Comparison of ENCODE assay signal across 8 mouse cellular contexts in genomic region chr4:134879410-134879981, GRCm38 (mm10). TPM values are rescaled to one million over a fixed set of nuclear protein-coding genes. Genes with fewer than 3 reads are reported as not detected.
A peak's percentile ranks its signal among the peaks of the same experiment; 100 is the strongest.
DNase-seq lines count a peak whose midpoint lies in the region; ATAC-seq and TF ChIP-seq lines count a peak whose summit lies in the region.

No protein-coding gene starts in this region.

- peak overlapping the region; percentile 48 for H3K4me3 ChIP-seq in heart, embryonic 16.5 days (ENCODE audit: low read length)
- H3K4me3 ChIP-seq in liver, postnatal 0 days (ENCODE audit: low read depth, low read length), result no peak overlapping the region
- peak overlapping the region; percentile 4; the same call in 1 of the 2 replicates for H3K4me3 ChIP-seq in neural tube, embryonic 14.5 days (ENCODE audit: low read depth, low read length)

- H3K27me3 ChIP-seq in heart, embryonic 16.5 days (ENCODE audit: control insufficient read depth, insufficient read depth, low read length), result no peaks in the 10 kb centered on the region
- H3K27me3 ChIP-seq in liver, postnatal 0 days (ENCODE audit: insufficient read depth, low read length), result no peaks in the 10 kb centered on the region
- no peaks in the 10 kb centered on the region for H3K27me3 ChIP-seq in neural tube, embryonic 14.5 days (ENCODE audit: control insufficient read depth, insufficient read depth, low read length)

- no peak for TF ChIP-seq EP300 in liver, postnatal 0 days (IDR thresholded peaks at IDR 0.05; ENCODE audit: low read depth)

- H3K36me3 ChIP-seq in heart, embryonic 16.5 days (ENCODE audit: control insufficient read depth, insufficient read depth), result no peaks in the 10 kb centered on the region
- peaks cover 37% of the 10 kb centered on the region for H3K36me3 ChIP-seq in liver, postnatal 0 days (replicated peaks; ENCODE audit: insufficient read depth, low read length)
- no peaks in the 10 kb centered on the region for H3K36me3 ChIP-seq in neural tube, embryonic 14.5 days (ENCODE audit: control insufficient read depth, insufficient read depth, low read length)

- peak; percentile 65 for ATAC-seq in CD4-positive, CD25-positive, alpha-beta regulatory T cell, adult 4 months
- no peak for ATAC-seq in heart, embryonic 16.5 days (replicated peaks; ENCODE audit: extremely low read depth, insufficient read depth, low FRiP score)
- peak; percentile 54 for ATAC-seq in liver, postnatal 0 days
- no peak for ATAC-seq in neural tube, embryonic 14.5 days (ENCODE audit: low read depth)

- peak; percentile 12 for DNase-seq in brain, embryonic 18.5 days (ENCODE audit: low read depth, low spot score)
- peak; percentile 25 for DNase-seq in fibroblast of lung, adult 2 months (ENCODE audit: low read depth)
- peak; percentile 80 to 88 for DNase-seq in kidney, postnatal 25 days
- peak; percentile 82 for DNase-seq in liver, postnatal 0 days
- DNase-seq in testis, postnatal 10 days (ENCODE audit: low spot score), result peak; percentile 83

- no peaks in the 10 kb centered on the region for H3K9me3 ChIP-seq in heart, embryonic 16.5 days (replicated peaks; ENCODE audit: control insufficient read depth, low read length)
- no peaks in the 10 kb centered on the region for H3K9me3 ChIP-seq in liver, postnatal 0 days (ENCODE audit: low read length)
- no peaks in the 10 kb centered on the region for H3K9me3 ChIP-seq in neural tube, embryonic 14.5 days (ENCODE audit: control insufficient read depth, low read length)

- WGBS in heart, embryonic 16.5 days, result 5% methylated on average over 17 of the region's 17 CpGs
- WGBS in liver, postnatal 0 days (ENCODE audit: insufficient replicate concordance), result 9% methylated on average over 17 of the region's 17 CpGs
- 3% methylated on average over 17 of the region's 17 CpGs for WGBS in neural tube, embryonic 14.5 days

- H3K4me1 ChIP-seq in heart, embryonic 16.5 days (ENCODE audit: control insufficient read depth, insufficient read depth, low read length), result peaks cover 11% of the 10 kb centered on the region; the same call in 1 of the 2 replicates
- peaks cover 4% of the 10 kb centered on the region; the same call in 1 of the 2 replicates for H3K4me1 ChIP-seq in liver, postnatal 0 days (ENCODE audit: insufficient read depth)
- peaks cover 3% of the 10 kb centered on the region; the same call in 1 of the 2 replicates for H3K4me1 ChIP-seq in neural tube, embryonic 14.5 days (ENCODE audit: control insufficient read depth, insufficient read depth, low read length)

- peak overlapping the region; percentile 53 for H3K9ac ChIP-seq in heart, embryonic 16.5 days (ENCODE audit: low read length)
- H3K9ac ChIP-seq in liver, postnatal 0 days (replicated peaks), result 0 out of 2 replicates have a peak overlapping the region, but pooled peaks have one; percentile 26
- no peak overlapping the region for H3K9ac ChIP-seq in neural tube, embryonic 14.5 days (replicated peaks; ENCODE audit: low read depth, low read length)

- peak overlapping the region; percentile 70 for H3K4me2 ChIP-seq in heart, embryonic 16.5 days (ENCODE audit: low read depth, low read length)
- H3K4me2 ChIP-seq in liver, postnatal 0 days (ENCODE audit: low read depth, low read length), result peak overlapping the region; percentile 64
- H3K4me2 ChIP-seq in neural tube, embryonic 14.5 days (ENCODE audit: low read depth, low read length), result peak overlapping the region; percentile 43

- no peak overlapping the region for H3K27ac ChIP-seq in heart, embryonic 16.5 days (ENCODE audit: low read length)
- H3K27ac ChIP-seq in liver, postnatal 0 days (ENCODE audit: low read depth), result no peak overlapping the region
- H3K27ac ChIP-seq in neural tube, embryonic 14.5 days (ENCODE audit: low read depth, low read length), result no peak overlapping the region

- peak; percentile 90 for TF ChIP-seq CTCF in liver, postnatal 0 days (IDR thresholded peaks at IDR 0.05; ENCODE audit: low read depth)

RNA-seq across cellular contexts. Expression of gene Rhd, which starts 15.2 kb away (rescaled TPM):
- polyA plus RNA-seq in CD4-positive, CD25-positive, alpha-beta regulatory T cell, adult 4 months (2017; shearing (Covaris generic)), result under 1 TPM in 1 of 2 experiments, not detected in 1; 0.75 TPM
- polyA plus RNA-seq in heart, embryonic 16.5 days (2015; fragmentation: Nextera tagmentation; extraction: Ambion mirVana), result 4.3 and 4.5 TPM in 2 replicates
- polyA plus RNA-seq in liver, postnatal 0 days (2015; fragmentation: Nextera tagmentation; extraction: Ambion mirVana), result 207 and 214 TPM in 2 replicates
- 1.8 and 2.1 TPM in 2 replicates for polyA plus RNA-seq in neural tube, embryonic 14.5 days (2014; fragmentation: Nextera tagmentation; extraction: Ambion mirVana)

RNA-seq across cellular contexts. Expression of gene Maco1, which starts 26.4 kb away (rescaled TPM):
- 1 to 10 TPM; 4.2 to 7.1 TPM for polyA plus RNA-seq in CD4-positive, CD25-positive, alpha-beta regulatory T cell, adult 4 months (2017; shearing (Covaris generic))
- polyA plus RNA-seq in heart, embryonic 16.5 days (2015; fragmentation: Nextera tagmentation; extraction: Ambion mirVana), result 23.1 and 25.3 TPM in 2 replicates
- 13.6 and 14.6 TPM in 2 replicates for polyA plus RNA-seq in liver, postnatal 0 days (2015; fragmentation: Nextera tagmentation; extraction: Ambion mirVana)
- polyA plus RNA-seq in neural tube, embryonic 14.5 days (2014; fragmentation: Nextera tagmentation; extraction: Ambion mirVana), result 98.6 and 115 TPM in 2 replicates

RNA-seq across cellular contexts. Expression of gene Tmem50a, which starts 35.3 kb away (rescaled TPM):
- polyA plus RNA-seq in CD4-positive, CD25-positive, alpha-beta regulatory T cell, adult 4 months (2017; shearing (Covaris generic)), result 100 to 1,000 TPM; 529 to 546 TPM
- polyA plus RNA-seq in heart, embryonic 16.5 days (2015; fragmentation: Nextera tagmentation; extraction: Ambion mirVana), result 143 and 150 TPM in 2 replicates
- polyA plus RNA-seq in liver, postnatal 0 days (2015; fragmentation: Nextera tagmentation; extraction: Ambion mirVana), result 87.6 and 88.5 TPM in 2 replicates
- polyA plus RNA-seq in neural tube, embryonic 14.5 days (2014; fragmentation: Nextera tagmentation; extraction: Ambion mirVana), result 207 and 212 TPM in 2 replicates

RNA-seq across cellular contexts. Expression of gene Rsrp1, which starts 43.9 kb away (rescaled TPM):
- 100 to 1,000 TPM; 223 to 361 TPM for polyA plus RNA-seq in CD4-positive, CD25-positive, alpha-beta regulatory T cell, adult 4 months (2017; shearing (Covaris generic))
- polyA plus RNA-seq in heart, embryonic 16.5 days (2015; fragmentation: Nextera tagmentation; extraction: Ambion mirVana), result 399 and 472 TPM in 2 replicates
- polyA plus RNA-seq in liver, postnatal 0 days (2015; fragmentation: Nextera tagmentation; extraction: Ambion mirVana), result 185 and 225 TPM in 2 replicates
- polyA plus RNA-seq in neural tube, embryonic 14.5 days (2014; fragmentation: Nextera tagmentation; extraction: Ambion mirVana), result 484 and 511 TPM in 2 replicates

RNA-seq across cellular contexts. Expression of gene Syf2, which starts 51.2 kb away (rescaled TPM):
- polyA plus RNA-seq in CD4-positive, CD25-positive, alpha-beta regulatory T cell, adult 4 months (2017; shearing (Covaris generic)), result 100 to 1,000 TPM; 215 to 219 TPM
- polyA plus RNA-seq in heart, embryonic 16.5 days (2015; fragmentation: Nextera tagmentation; extraction: Ambion mirVana), result 49.1 and 78.9 TPM in 2 replicates
- polyA plus RNA-seq in liver, postnatal 0 days (2015; fragmentation: Nextera tagmentation; extraction: Ambion mirVana), result 46.9 and 52.9 TPM in 2 replicates
- 52.4 and 59.8 TPM in 2 replicates for polyA plus RNA-seq in neural tube, embryonic 14.5 days (2014; fragmentation: Nextera tagmentation; extraction: Ambion mirVana)

Comparison
In these comparisons a context has a peak if more than half of its experiments do, and no peak if none do; other contexts are left out.
1. ATAC-seq: peak in CD4-positive, CD25-positive, alpha-beta regulatory T cell, adult 4 months (single experiment) and liver, postnatal 0 days (single experiment); none in heart, embryonic 16.5 days (single experiment) and neural tube, embryonic 14.5 days (single experiment).
2. DNase-seq: peak in every context shown above with its lines; median percentile 84 in kidney, postnatal 25 days; 83 in testis, postnatal 10 days; 82 in liver, postnatal 0 days; 25 in fibroblast of lung, adult 2 months; 12 in brain, embryonic 18.5 days.
3. RNA of gene Rhd, which starts 15.2 kb away (polyA plus RNA-seq): 207 to 214 TPM in liver, postnatal 0 days; 4.3 to 4.5 TPM in heart, embryonic 16.5 days, 1.8 to 2.1 TPM in neural tube, embryonic 14.5 days and 0.75 TPM in CD4-positive, CD25-positive, alpha-beta regulatory T cell, adult 4 months; every median in the first group is over 10 times any median in the second.
4. Peak in every context shown above with its lines, with median percentiles within 50 percentile points of each other: H3K4me2 ChIP-seq.